Mouse (Mus musculus): ENCODE data around the gene Ppp2r3a.

DNA sequence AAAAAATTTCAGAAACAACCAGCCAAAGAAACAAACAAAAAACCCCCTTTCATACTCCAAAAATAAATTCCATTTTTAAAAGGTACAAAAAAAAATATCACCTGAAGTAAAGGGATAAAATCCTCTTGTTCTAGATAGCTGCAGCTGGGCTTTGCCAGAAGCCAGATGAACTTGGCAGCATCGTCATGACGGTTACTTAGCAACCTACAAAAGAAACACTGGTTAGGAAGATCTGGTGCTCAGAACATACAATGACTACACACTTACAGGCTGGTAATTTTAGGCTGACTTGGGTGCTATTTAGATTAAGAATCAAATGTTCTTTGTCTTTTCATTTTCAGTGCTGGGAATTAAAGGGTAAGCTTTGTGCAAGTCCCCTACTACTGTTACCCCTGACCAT lies 71.4 kb downstream of the Ppp2r3a start:
- no peak for TF ChIP-seq POLR2A (IDR thresholded peaks at IDR 0.05; ENCODE audit: low read depth, low read length)
- TF ChIP-seq CTCF (IDR thresholded peaks at IDR 0.05; ENCODE audit: borderline replicate concordance, insufficient read depth, low read length) = no peak

Measured in embryonic fibroblast, embryonic 13.5 days (primary cell).